Mouse (Mus musculus): Measurements from ENCODE around the gene Dck. TPM values are rescaled to one million over a fixed set of nuclear protein-coding genes. Genes with fewer than 3 reads are reported as not detected.
"Not testable (repeated sequence)": the region's sequence is repeated elsewhere in the genome, so short reads cannot be mapped to it uniquely, and the experiment has no call there.

Gene Dck
- polyA plus RNA-seq, 1 experiment from 2014 or later = 46.8 TPM

DNA sequence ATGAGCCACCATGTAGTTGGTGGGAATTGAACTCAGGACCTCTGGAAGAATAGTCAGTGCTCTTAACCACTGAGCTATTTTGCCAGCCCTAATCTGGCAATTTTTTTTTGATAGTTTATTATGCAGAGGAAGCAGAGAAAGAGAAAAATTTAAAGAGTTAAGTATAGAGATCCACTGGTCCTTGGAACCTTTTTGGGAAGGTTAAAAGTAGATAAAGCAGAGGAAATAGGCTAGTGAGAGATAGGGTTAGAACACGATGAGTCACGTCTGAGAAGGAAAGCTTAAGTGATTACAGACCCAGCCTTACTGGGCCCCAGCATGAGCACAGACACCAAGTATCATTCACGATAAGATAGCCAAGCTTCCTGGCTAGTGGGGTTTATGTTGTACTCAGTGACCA, 40.8 kb upstream of the Dck start:
- WGBS (ENCODE audit: insufficient replicate concordance) = 32% methylated on average over 3 of the region's 3 CpGs
- DNase-seq (no peak), ATAC-seq (peak; percentile 36)
- no peaks in the 10 kb centered on the region for H3K36me3 ChIP-seq (replicated peaks; ENCODE audit: insufficient read depth, low read length)
- no peak for TF ChIP-seq CTCF (IDR thresholded peaks at IDR 0.05; ENCODE audit: low read depth)
- TF ChIP-seq EP300 (IDR thresholded peaks at IDR 0.05; ENCODE audit: low read depth) = peak; percentile 91
- peak overlapping the region; percentile 97 for H3K4me3 ChIP-seq (ENCODE audit: low read depth, low read length)
- H3K4me1 ChIP-seq (ENCODE audit: insufficient read depth) = peaks cover 44% of the 10 kb centered on the region
- no peaks in the 10 kb centered on the region for H3K27me3 ChIP-seq (ENCODE audit: insufficient read depth, low read length)
- peak overlapping the region; percentile 81 for H3K27ac ChIP-seq (ENCODE audit: low read depth)
- no peaks in the 10 kb centered on the region for H3K9me3 ChIP-seq (ENCODE audit: low read length)
- H3K4me2 ChIP-seq (ENCODE audit: low read depth, low read length) = peak overlapping the region; percentile 95
- H3K9ac ChIP-seq (replicated peaks) = no peak overlapping the region; the same call in 1 of the 2 replicates

- TF ChIP-seq CTCF (IDR thresholded peaks at IDR 0.05; ENCODE audit: low read depth) (no peak), EP300 (IDR thresholded peaks at IDR 0.05; ENCODE audit: low read depth) (no peak)
- ATAC-seq (peak; percentile 11; the same call in 1 of the 2 replicates), DNase-seq (no peak)
- H3K4me3 ChIP-seq (ENCODE audit: low read depth, low read length) = no peak overlapping the region
- WGBS (ENCODE audit: insufficient replicate concordance) = 64% methylated on average over 3 of the region's 3 CpGs
- H3K9ac ChIP-seq (replicated peaks) = no peak overlapping the region; the same call in 1 of the 2 replicates
- peak overlapping the region; percentile 44; the same call in 1 of the 2 replicates for H3K27ac ChIP-seq (ENCODE audit: low read depth)
- peak overlapping the region; percentile 47 for H3K4me2 ChIP-seq (ENCODE audit: low read depth, low read length)
- H3K9me3 ChIP-seq (ENCODE audit: low read length) = no peaks in the 10 kb centered on the region
- peaks cover 5% of the 10 kb centered on the region; the same call in 1 of the 2 replicates for H3K36me3 ChIP-seq (replicated peaks; ENCODE audit: insufficient read depth, low read length)
- peaks cover 26% of the 10 kb centered on the region for H3K4me1 ChIP-seq (ENCODE audit: insufficient read depth)
- no peaks in the 10 kb centered on the region for H3K27me3 ChIP-seq (ENCODE audit: insufficient read depth, low read length)
Observed at GRCm38 (mm10) chr5:88727593-88728144, 37.1 kb upstream of the Dck start.

DNA sequence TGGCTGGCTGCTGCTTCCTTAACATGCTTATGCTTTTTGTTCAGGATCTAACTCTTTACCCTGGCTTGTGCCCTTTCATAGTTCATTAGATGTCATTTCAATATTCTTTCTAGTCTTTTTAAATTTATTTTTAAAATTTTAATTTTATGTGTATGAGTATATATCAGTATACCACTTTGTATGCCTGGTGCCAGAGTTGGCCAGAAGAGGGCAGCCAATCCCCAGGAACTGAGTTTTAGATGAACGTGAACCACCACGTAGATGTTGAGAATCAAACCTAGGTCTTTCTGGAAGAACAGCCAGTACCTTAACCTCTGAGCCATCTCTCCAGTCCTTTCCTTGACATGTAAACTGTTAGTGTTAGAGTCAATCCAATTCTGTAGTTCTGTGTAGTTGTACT, 30.0 kb upstream of the Dck start:
- Histone ChIP-seq H3K9ac (replicated peaks) (no peak overlapping the region), H3K36me3 (replicated peaks; ENCODE audit: insufficient read depth, low read length) (peaks cover 4% of the 10 kb centered on the region; the same call in 1 of the 2 replicates), H3K4me3 (ENCODE audit: low read depth, low read length) (no peak overlapping the region), H3K27me3 (ENCODE audit: insufficient read depth, low read length) (no peaks in the 10 kb centered on the region), H3K4me1 (ENCODE audit: insufficient read depth) (no peaks in the 10 kb centered on the region), H3K4me2 (ENCODE audit: low read depth, low read length) (no peak overlapping the region), H3K9me3 (ENCODE audit: low read length) (no peaks in the 10 kb centered on the region), H3K27ac (ENCODE audit: low read depth) (no peak overlapping the region)
- 81% methylated on average over 2 of the region's 2 CpGs for WGBS (ENCODE audit: insufficient replicate concordance)
- no peak for ATAC-seq
- TF ChIP-seq EP300 (IDR thresholded peaks at IDR 0.05; ENCODE audit: low read depth) (no peak), CTCF (IDR thresholded peaks at IDR 0.05; ENCODE audit: low read depth) (peak; percentile 67)
- peak; percentile 51 for DNase-seq

- H3K9me3 ChIP-seq (ENCODE audit: low read length); H3K27me3 ChIP-seq (ENCODE audit: insufficient read depth, low read length); H3K27ac ChIP-seq (ENCODE audit: low read depth); H3K4me3 ChIP-seq (ENCODE audit: low read depth, low read length); DNase-seq; H3K4me1 ChIP-seq (ENCODE audit: insufficient read depth); H3K4me2 ChIP-seq (ENCODE audit: low read depth, low read length); ATAC-seq; H3K9ac ChIP-seq (replicated peaks): not testable (repeated sequence)
- peaks cover 19% of the 10 kb centered on the region for H3K36me3 ChIP-seq (replicated peaks; ENCODE audit: insufficient read depth, low read length)
- WGBS (ENCODE audit: insufficient replicate concordance) = 81% methylated on average over 1 of the region's 1 CpGs
Observed at GRCm38 (mm10) chr5:88741065-88741464, 23.7 kb upstream of the Dck start.

GRCm38 (mm10) chr5:88747774-88748173, 17.0 kb upstream of the Dck start:
- Histone ChIP-seq H3K27ac (ENCODE audit: low read depth) (no peak overlapping the region), H3K4me3 (ENCODE audit: low read depth, low read length) (no peak overlapping the region), H3K4me2 (ENCODE audit: low read depth, low read length) (no peak overlapping the region), H3K9ac (replicated peaks) (no peak overlapping the region), H3K9me3 (ENCODE audit: low read length) (no peaks in the 10 kb centered on the region), H3K27me3 (ENCODE audit: insufficient read depth, low read length) (no peaks in the 10 kb centered on the region), H3K36me3 (replicated peaks; ENCODE audit: insufficient read depth, low read length) (peaks cover 34% of the 10 kb centered on the region), H3K4me1 (ENCODE audit: insufficient read depth) (no peaks in the 10 kb centered on the region)
- DNase-seq = no peak
- TF ChIP-seq EP300 (IDR thresholded peaks at IDR 0.05; ENCODE audit: low read depth) (no peak), CTCF (IDR thresholded peaks at IDR 0.05; ENCODE audit: low read depth) (no peak)
- 83% methylated on average over 1 of the region's 1 CpGs for WGBS (ENCODE audit: insufficient replicate concordance)
- no peak for ATAC-seq

DNA sequence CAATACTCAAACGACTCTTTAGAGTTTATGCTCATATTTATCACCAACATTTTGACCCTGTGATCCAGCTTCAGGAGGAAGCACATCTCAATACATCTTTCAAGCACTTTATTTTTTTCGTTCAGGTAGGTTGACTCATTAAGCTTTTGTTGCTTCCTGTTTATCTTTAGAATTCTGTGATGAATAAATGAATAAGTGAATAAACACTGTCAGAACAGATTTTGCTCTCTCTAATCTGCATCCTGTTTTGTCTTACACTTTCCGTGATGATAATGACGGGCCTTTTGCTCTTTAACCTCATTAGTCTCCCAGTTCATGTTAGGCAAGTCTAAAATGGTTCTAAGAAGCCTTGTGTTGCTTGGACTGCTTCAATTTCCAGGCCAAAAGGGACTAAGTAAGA, 11.6 kb upstream of the Dck start:
- 80% methylated on average over 4 of the region's 4 CpGs for WGBS (ENCODE audit: insufficient replicate concordance)
- no peak for TF ChIP-seq CTCF (IDR thresholded peaks at IDR 0.05; ENCODE audit: low read depth)
- no peak for TF ChIP-seq EP300 (IDR thresholded peaks at IDR 0.05; ENCODE audit: low read depth)
- ATAC-seq (no peak), DNase-seq (no peak)
- Histone ChIP-seq H3K4me3 (ENCODE audit: low read depth, low read length) (no peak overlapping the region), H3K9me3 (ENCODE audit: low read length) (no peaks in the 10 kb centered on the region), H3K27me3 (ENCODE audit: insufficient read depth, low read length) (no peaks in the 10 kb centered on the region), H3K36me3 (replicated peaks; ENCODE audit: insufficient read depth, low read length) (peaks cover 46% of the 10 kb centered on the region), H3K4me1 (ENCODE audit: insufficient read depth) (no peaks in the 10 kb centered on the region), H3K27ac (ENCODE audit: low read depth) (no peak overlapping the region), H3K4me2 (ENCODE audit: low read depth, low read length) (no peak overlapping the region), H3K9ac (replicated peaks) (no peak overlapping the region)
